ENCODE assay signal across 10 mouse cellular contexts in genomic region chr4:150865371-150865770, GRCm38 (mm10). TPM values are rescaled to one million over a fixed set of nuclear protein-coding genes. Genes with fewer than 3 reads are reported as not detected.
A peak's percentile ranks its signal among the peaks of the same experiment; 100 is the strongest.
DNase-seq lines count a peak whose midpoint lies in the region; ATAC-seq and TF ChIP-seq lines count a peak whose summit lies in the region.
"Had no signal": no experiment of that assay in that cellular context is flagged by ENCODE, and none has a peak within 500 bp of the region (broad histone marks: within the 10 kb centered on the region; RNA-seq: fewer than 3 reads in every experiment).

No protein-coding gene starts in this region.

- H3K4me1 ChIP-seq in hindbrain, embryonic 14.5 days (replicated peaks; ENCODE audit: control insufficient read depth, insufficient read depth, low read length) = no peaks in the 10 kb centered on the region
- H3K4me1 ChIP-seq in hindbrain, embryonic 11.5 days (replicated peaks; ENCODE audit: control insufficient read depth, insufficient read depth, low read length) = no peaks in the 10 kb centered on the region
- H3K4me1 ChIP-seq in midbrain, postnatal 0 days (ENCODE audit: insufficient read depth, low read length) = no peaks in the 10 kb centered on the region
- H3K4me1 ChIP-seq in midbrain, embryonic 16.5 days (ENCODE audit: control insufficient read depth, insufficient read depth, low read length) = no peaks in the 10 kb centered on the region

- H3K27ac ChIP-seq in hindbrain, embryonic 14.5 days = no peak overlapping the region
- H3K27ac ChIP-seq in hindbrain, embryonic 11.5 days (ENCODE audit: low read depth, low read length) = no peak overlapping the region
- H3K27ac ChIP-seq in midbrain, postnatal 0 days (ENCODE audit: low read depth, low read length) = no peak overlapping the region
- H3K27ac ChIP-seq in midbrain, embryonic 16.5 days (ENCODE audit: low read length) = no peak overlapping the region
- H3K27ac ChIP-seq: embryonic facial prominence, embryonic 15.5 days; hindbrain, embryonic 10.5 days; liver, embryonic 15.5 days had no signal

- ATAC-seq in hindbrain, embryonic 14.5 days (ENCODE audit: low FRiP score) = no peak
- no peak for ATAC-seq in hindbrain, embryonic 11.5 days (ENCODE audit: low FRiP score)
- ATAC-seq in midbrain, postnatal 0 days (ENCODE audit: low FRiP score) = no peak
- ATAC-seq in midbrain, embryonic 16.5 days = no peak

- H3K9me3 ChIP-seq in hindbrain, embryonic 14.5 days (ENCODE audit: control insufficient read depth, low read length) = no peaks in the 10 kb centered on the region
- no peaks in the 10 kb centered on the region for H3K9me3 ChIP-seq in hindbrain, embryonic 11.5 days (ENCODE audit: control insufficient read depth, low read length)
- H3K9me3 ChIP-seq in midbrain, postnatal 0 days (ENCODE audit: low read length) = no peaks in the 10 kb centered on the region
- H3K9me3 ChIP-seq in midbrain, embryonic 16.5 days (replicated peaks; ENCODE audit: control insufficient read depth, low read length, poor library complexity, severe bottlenecking) = no peaks in the 10 kb centered on the region
- H3K9me3 ChIP-seq: embryonic facial prominence, embryonic 15.5 days; hindbrain, embryonic 10.5 days; liver, embryonic 15.5 days had no signal

- H3K4me2 ChIP-seq in hindbrain, embryonic 14.5 days (replicated peaks) = no peak overlapping the region
- H3K4me2 ChIP-seq in hindbrain, embryonic 11.5 days (replicated peaks; ENCODE audit: low read depth, low read length) = no peak overlapping the region
- H3K4me2 ChIP-seq in midbrain, postnatal 0 days (ENCODE audit: low read depth, low read length, poor library complexity, severe bottlenecking) = no peak overlapping the region
- H3K4me2 ChIP-seq in midbrain, embryonic 16.5 days (ENCODE audit: low read length) = no peak overlapping the region
- H3K4me2 ChIP-seq: embryonic facial prominence, embryonic 15.5 days; liver, embryonic 15.5 days had no signal

- no peaks in the 10 kb centered on the region for H3K27me3 ChIP-seq in hindbrain, embryonic 14.5 days (ENCODE audit: control insufficient read depth, insufficient read depth, low read length)
- H3K27me3 ChIP-seq in hindbrain, embryonic 11.5 days (ENCODE audit: control insufficient read depth, insufficient read depth, low read length) = no peaks in the 10 kb centered on the region
- H3K27me3 ChIP-seq in midbrain, postnatal 0 days (ENCODE audit: insufficient read depth, low read length) = no peaks in the 10 kb centered on the region
- H3K27me3 ChIP-seq in midbrain, embryonic 16.5 days (ENCODE audit: control insufficient read depth, insufficient read depth, low read depth, low read length) = no peaks in the 10 kb centered on the region
- no peaks in the 10 kb centered on the region for H3K27me3 ChIP-seq in splenic B cell, adult 2 months (ENCODE audit: control insufficient read depth, insufficient read depth, low read length, poor library complexity, severe bottlenecking)
- H3K27me3 ChIP-seq: embryonic facial prominence, embryonic 15.5 days; liver, embryonic 15.5 days had no signal

- H3K4me3 ChIP-seq in hindbrain, embryonic 14.5 days (replicated peaks; ENCODE audit: low read length) = no peak overlapping the region
- no peak overlapping the region for H3K4me3 ChIP-seq in hindbrain, embryonic 11.5 days (ENCODE audit: low read depth, low read length)
- no peak overlapping the region for H3K4me3 ChIP-seq in midbrain, postnatal 0 days (ENCODE audit: low read depth, low read length)
- no peak overlapping the region for H3K4me3 ChIP-seq in midbrain, embryonic 16.5 days (ENCODE audit: low read depth, low read length)
- H3K4me3 ChIP-seq: embryonic facial prominence, embryonic 15.5 days; hindbrain, embryonic 10.5 days; liver, embryonic 15.5 days had no signal

- H3K36me3 ChIP-seq in hindbrain, embryonic 14.5 days (replicated peaks; ENCODE audit: control insufficient read depth, insufficient read depth) = peaks cover 39% of the 10 kb centered on the region
- H3K36me3 ChIP-seq in hindbrain, embryonic 11.5 days (ENCODE audit: control insufficient read depth, insufficient read depth, low read length) = no peaks in the 10 kb centered on the region
- H3K36me3 ChIP-seq in midbrain, postnatal 0 days (ENCODE audit: insufficient read depth, low read length) = peaks cover 15% of the 10 kb centered on the region
- peaks cover 19% of the 10 kb centered on the region for H3K36me3 ChIP-seq in midbrain, embryonic 16.5 days (ENCODE audit: control insufficient read depth, insufficient read depth, low read length)
- no peaks in the 10 kb centered on the region; the same call in 1 of the 2 replicates for H3K36me3 ChIP-seq in splenic B cell, adult 2 months (ENCODE audit: control insufficient read depth, insufficient read depth, low read length, poor library complexity, severe bottlenecking)

- peak; percentile 81 for TF ChIP-seq CTCF in midbrain, postnatal 0 days (IDR thresholded peaks at IDR 0.05)

- no peak overlapping the region for H3K9ac ChIP-seq in hindbrain, embryonic 14.5 days
- H3K9ac ChIP-seq in hindbrain, embryonic 11.5 days (ENCODE audit: low read depth, low read length) = no peak overlapping the region
- no peak overlapping the region for H3K9ac ChIP-seq in midbrain, postnatal 0 days (replicated peaks; ENCODE audit: low read length, poor library complexity, severe bottlenecking)
- H3K9ac ChIP-seq in midbrain, embryonic 16.5 days (ENCODE audit: low read depth, low read length) = no peak overlapping the region
- H3K9ac ChIP-seq: embryonic facial prominence, embryonic 15.5 days; liver, embryonic 15.5 days had no signal

- peak; percentile 73 for DNase-seq in hindbrain, embryonic 14.5 days (ENCODE audit: low spot score)
- no peak for DNase-seq in hindbrain, embryonic 11.5 days (ENCODE audit: low spot score)
- DNase-seq in midbrain, postnatal 0 days (ENCODE audit: low spot score) = peak; percentile 72
- peak; percentile 50 for DNase-seq in R1 (ENCODE audit: low read depth, low spot score)
- DNase-seq in splenic B cell, adult 2 months (ENCODE audit: low read depth, low spot score) = peak; percentile 38
- DNase-seq in gastrocnemius, postnatal 4 days (ENCODE audit: low spot score in 2 of 2) = no peak

RNA-seq across cellular contexts. Expression of gene Errfi1, which starts 11.7 kb away (rescaled TPM):
- 36.3 and 39.6 TPM in 2 replicates for polyA plus RNA-seq in hindbrain, embryonic 14.5 days (2014; fragmentation: Nextera tagmentation; extraction: Ambion mirVana)
- 34.0 and 36.7 TPM in 2 replicates for polyA plus RNA-seq in hindbrain, embryonic 11.5 days (2014; fragmentation: Nextera tagmentation; extraction: Ambion mirVana)
- total RNA-seq in midbrain, postnatal 0 days (2014; rRNA removed) = 33.0 and 33.9 TPM in 2 replicates
- polyA plus RNA-seq in midbrain, postnatal 0 days (2015; fragmentation: Nextera tagmentation; extraction: Ambion mirVana) = 20.3 and 21.0 TPM in 2 replicates
- polyA plus RNA-seq in midbrain, embryonic 16.5 days (2015; fragmentation: Nextera tagmentation; extraction: Ambion mirVana) = 22.1 and 22.7 TPM in 2 replicates
- total RNA-seq in gastrocnemius, postnatal 4 days (2021) = 10 to 100 TPM; 18.8 to 22.8 TPM

RNA-seq across cellular contexts. Expression of gene Park7, which starts 48.9 kb away (rescaled TPM):
- polyA plus RNA-seq in hindbrain, embryonic 14.5 days (2014; fragmentation: Nextera tagmentation; extraction: Ambion mirVana) = 383 and 392 TPM in 2 replicates
- 406 and 416 TPM in 2 replicates for polyA plus RNA-seq in hindbrain, embryonic 11.5 days (2014; fragmentation: Nextera tagmentation; extraction: Ambion mirVana)
- total RNA-seq in midbrain, postnatal 0 days (2014; rRNA removed) = 167 and 180 TPM in 2 replicates
- polyA plus RNA-seq in midbrain, postnatal 0 days (2015; fragmentation: Nextera tagmentation; extraction: Ambion mirVana) = 427 and 453 TPM in 2 replicates
- polyA plus RNA-seq in midbrain, embryonic 16.5 days (2015; fragmentation: Nextera tagmentation; extraction: Ambion mirVana) = 359 and 371 TPM in 2 replicates
- 100 to 1,000 TPM; 247 to 274 TPM for total RNA-seq in gastrocnemius, postnatal 4 days (2021)

RNA-seq across cellular contexts. Expression of gene Tnfrsf9, which starts 49.0 kb away (rescaled TPM):
- 0.20 and 0.25 TPM in 2 replicates for polyA plus RNA-seq in hindbrain, embryonic 14.5 days (2014; fragmentation: Nextera tagmentation; extraction: Ambion mirVana)
- polyA plus RNA-seq in hindbrain, embryonic 11.5 days (2014; fragmentation: Nextera tagmentation; extraction: Ambion mirVana) = 0.21 TPM in 1 of 2 replicates, not detected in the other
- total RNA-seq in midbrain, postnatal 0 days (2014; rRNA removed) = not detected in 2 replicates
- 0.25 and 0.29 TPM in 2 replicates for polyA plus RNA-seq in midbrain, postnatal 0 days (2015; fragmentation: Nextera tagmentation; extraction: Ambion mirVana)
- 0.27 and 0.38 TPM in 2 replicates for polyA plus RNA-seq in midbrain, embryonic 16.5 days (2015; fragmentation: Nextera tagmentation; extraction: Ambion mirVana)
- total RNA-seq in gastrocnemius, postnatal 4 days (2021) = under 1 TPM; 0.17 to 0.57 TPM

Comparison
In these comparisons a context has a peak if more than half of its experiments do, and no peak if none do; other contexts are left out.
1. DNase-seq: peak in hindbrain, embryonic 14.5 days (single experiment), midbrain, postnatal 0 days (single experiment), R1 (single experiment) and splenic B cell, adult 2 months (single experiment); none in hindbrain, embryonic 11.5 days (single experiment) and gastrocnemius, postnatal 4 days (0 of 2).